Mouse (Mus musculus) CH12.LX (cell line): Measurements from ENCODE around the gene Fxyd1. TPM values are rescaled to one million over a fixed set of nuclear protein-coding genes. Genes with fewer than 3 reads are reported as not detected.

Experiments
- DNase-seq: peaks from one replicate; pipeline ENCODE4 v3.0.0-alpha.2; 2013; ENCODE audit errors: extremely low read depth
- H3K27ac ChIP-seq: 2 replicates; pipeline ENCODE4 v1.5.1; 2012; ENCODE audit warnings: low read depth, mild to moderate bottlenecking, control low read depth, moderate library complexity; ENCODE audit not compliant: insufficient read depth
- H3K27me3 ChIP-seq: replicated peaks from 2 replicates; pipeline ENCODE3; 2012; ENCODE audit warnings: inconsistent platforms
- H3K36me3 ChIP-seq, 2 experiments: replicated peaks in 1 of 2; 2 replicates each; pipeline versions ENCODE3 to v1.6.1; 2012; ENCODE audit warnings: inconsistent platforms in 1 of 2, low read length in 1 of 2, mild to moderate bottlenecking in 1 of 2, mixed read lengths in 1 of 2, moderate library complexity in 1 of 2; ENCODE audit not compliant: control insufficient read depth in 1 of 2, insufficient read depth in 1 of 2
- H3K4me1 ChIP-seq, 2 experiments: 2 replicates each; pipeline ENCODE4 v1.6.1; 2012; ENCODE audit warnings: inconsistent platforms in 1 of 2, moderate library complexity in 1 of 2; ENCODE audit not compliant: insufficient read depth in 2 of 2, control insufficient read depth in 1 of 2
- H3K4me2 ChIP-seq: 2 replicates; pipeline ENCODE4 v1.6.1; 2012; ENCODE audit warnings: low read depth, mild to moderate bottlenecking, control low read depth; ENCODE audit not compliant: poor library complexity, insufficient read depth, severe bottlenecking
- H3K4me3 ChIP-seq, 3 experiments: fragments of 150-350 bp in 1 of 3; sonication (generic) in 1 of 3; replicated peaks in 1 of 3; 2 replicates each; pipeline versions ENCODE3 to v1.5.1; 2011 to 2012; ENCODE audit warnings: low read depth in 2 of 3, low read length in 2 of 3, mild to moderate bottlenecking in 2 of 3, moderate library complexity in 2 of 3, control low read depth in 1 of 3, improper control_type of control experiment in 1 of 3, inconsistent platforms in 1 of 3, mixed read lengths in 1 of 3; ENCODE audit not compliant: poor library complexity in 1 of 3
- H3K79me2 ChIP-seq: replicated peaks from 2 replicates; pipeline ENCODE4 v1.6.1; 2012; ENCODE audit warnings: mild to moderate bottlenecking, moderate library complexity; ENCODE audit not compliant: control insufficient read depth, poor library complexity, insufficient read depth, severe bottlenecking; ENCODE audit errors: extremely low read depth
- H3K9ac ChIP-seq: 2 replicates; pipeline ENCODE4 v1.6.1; 2012; ENCODE audit warnings: low read depth, mild to moderate bottlenecking, control low read depth, moderate library complexity; ENCODE audit not compliant: insufficient read depth
- H3K9me3 ChIP-seq: replicated peaks from 2 replicates; pipeline ENCODE3; 2012; ENCODE audit warnings: low read length, inconsistent platforms, mixed read lengths
- E2F4 ChIP-seq: IDR thresholded peaks from 2 replicates; pipeline ENCODE4 v1.6.1; 2011; ENCODE audit warnings: low read depth, low read length, improper control_type of control experiment; ENCODE audit not compliant: insufficient replicate concordance
- EP300 ChIP-seq: IDR thresholded peaks from 2 replicates; pipeline ENCODE4 v1.6.1; 2011; ENCODE audit warnings: low read length, improper control_type of control experiment
- ETS1 ChIP-seq: conservative IDR thresholded peaks from 2 replicates; pipeline ENCODE4 v1.6.1; 2012; ENCODE audit warnings: low read depth, mild to moderate bottlenecking, inconsistent platforms, low read length, improper control_type of control experiment, moderate library complexity
- HCFC1 ChIP-seq: IDR thresholded peaks from 2 replicates; pipeline ENCODE4 v1.6.1; 2012; ENCODE audit warnings: low read depth, mild to moderate bottlenecking, inconsistent platforms, low read length, improper control_type of control experiment
- IRF4 ChIP-seq: IDR thresholded peaks from 2 replicates; pipeline ENCODE4 v1.6.1; 2014; ENCODE audit warnings: low read depth, mild to moderate bottlenecking, inconsistent platforms, low read length, improper control_type of control experiment
- JUN ChIP-seq: IDR thresholded peaks from 2 replicates; pipeline ENCODE4 v1.6.1; 2011; ENCODE audit warnings: low read depth, mild to moderate bottlenecking, low read length, improper control_type of control experiment, moderate library complexity; ENCODE audit not compliant: insufficient read depth
- JUND ChIP-seq: conservative IDR thresholded peaks from 2 replicates; pipeline ENCODE4 v1.6.1; 2011; ENCODE audit warnings: low read depth, low read length, improper control_type of control experiment
- MAX ChIP-seq: IDR thresholded peaks from 2 replicates; pipeline ENCODE4 v1.6.1; 2011; ENCODE audit warnings: low read length, improper control_type of control experiment
- MAZ ChIP-seq: IDR thresholded peaks from 2 replicates; pipeline ENCODE4 v1.6.1; 2012; ENCODE audit warnings: low read depth, mild to moderate bottlenecking, inconsistent platforms, low read length, improper control_type of control experiment, moderate library complexity
- MEF2A ChIP-seq: IDR thresholded peaks from 2 replicates; pipeline ENCODE4 v1.6.1; 2014; ENCODE audit warnings: low read depth, mild to moderate bottlenecking, inconsistent platforms, low read length, improper control_type of control experiment, borderline replicate concordance
- RAD21 ChIP-seq: IDR thresholded peaks from 2 replicates; pipeline ENCODE4 v1.6.1; 2011; ENCODE audit warnings: low read depth, mild to moderate bottlenecking, low read length, improper control_type of control experiment, moderate library complexity
- RCOR1 ChIP-seq: conservative IDR thresholded peaks from 2 replicates; pipeline ENCODE4 v1.6.1; 2012; ENCODE audit warnings: low read depth, mild to moderate bottlenecking, inconsistent platforms, low read length, improper control_type of control experiment
- TBP ChIP-seq: conservative IDR thresholded peaks from 2 replicates; pipeline ENCODE4 v1.6.1; 2011; ENCODE audit warnings: low read depth, low read length, improper control_type of control experiment
- TCF12 ChIP-seq: IDR thresholded peaks from 2 replicates; pipeline ENCODE4 v1.6.1; 2014; ENCODE audit warnings: low read depth, mild to moderate bottlenecking, inconsistent platforms, low read length, improper control_type of control experiment
- UBTF ChIP-seq: IDR thresholded peaks from 2 replicates; pipeline ENCODE4 v1.6.1; 2012; ENCODE audit warnings: low read depth, mild to moderate bottlenecking, inconsistent platforms, low read length, improper control_type of control experiment, moderate library complexity
- ZKSCAN1 ChIP-seq: IDR thresholded peaks from 2 replicates; pipeline ENCODE4 v1.6.1; 2012; ENCODE audit warnings: low read depth, inconsistent platforms, low read length, improper control_type of control experiment, borderline replicate concordance
- ZMIZ1 ChIP-seq: IDR thresholded peaks from 2 replicates; pipeline ENCODE4 v1.6.1; 2012; ENCODE audit warnings: low read depth, mild to moderate bottlenecking, inconsistent platforms, low read length, improper control_type of control experiment
- dilution Hi-C: fragments of 300-500 bp; cut with MboI; formaldehyde crosslinking; loops from 2 replicates; pipeline ENCODE4 v1.14.3; 2020; ENCODE audit warnings: low sequenced_read_pairs; ENCODE audit not compliant: extremely low pct_unique_long_range_greater_than_20kb, extremely low pct_ligation_motif_present
- in situ Hi-C: fragments of 300-500 bp; cut with MboI; formaldehyde crosslinking; loops from 3 replicates; pipeline ENCODE4 v1.14.3; 2019; ENCODE audit warnings: low sequenced_read_pairs, low pct_ligation_motif_present, low pct_unique_long_range_greater_than_20kb, mixed read lengths
- polyA plus RNA-seq: library from polyadenylated mRNA; unstranded; fragments of >175 nt; gene quantifications from 2 replicates; pipeline ENCODE4 v1.2.1, GENCODE M21; 2012; ENCODE audit warnings: low read depth; ENCODE audit not compliant: insufficient read length
- total RNA-seq, 2 experiments: library from RNA; depleted of rRNA; stranded (reverse); fragments of 300-350 nt in 1 of 2; fragments of >200 nt in 1 of 2; gene quantifications; 2 replicates each; pipeline ENCODE4 v1.2.3; 2012 to 2014

The Fxyd1 gene
- total and polyA plus RNA-seq, 3 experiments = not detected

DNA sequence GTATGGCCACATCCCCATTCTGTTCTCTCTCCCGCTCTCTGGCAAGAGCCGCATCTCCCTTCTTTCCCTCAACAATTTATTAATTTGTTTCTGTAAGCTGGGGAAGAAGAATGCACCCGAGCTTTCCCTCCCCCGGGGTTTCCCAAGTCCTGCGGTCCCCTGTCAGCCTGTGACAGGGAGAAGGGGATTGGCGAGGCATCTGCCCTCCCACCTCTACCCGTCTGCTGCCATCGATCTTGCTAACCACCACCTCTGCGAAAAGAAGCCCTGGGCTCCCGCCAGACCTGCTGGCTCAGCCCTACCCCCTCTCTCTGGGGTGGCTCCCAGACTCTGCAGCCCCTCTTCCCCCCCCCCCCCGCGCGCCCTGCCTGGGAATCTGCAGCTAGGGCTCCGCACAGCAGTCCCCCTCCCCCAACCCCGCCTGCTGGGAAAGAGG is 7.1 kb downstream of the Fxyd1 start:
- Histone ChIP-seq H3K27ac (no peak overlapping the region), H3K4me3 (no peak overlapping the region), H3K9ac (no peak overlapping the region), H3K27me3 (peaks cover 77% of the 10 kb centered on the region), H3K4me1 (peaks cover 13 to 25% of the 10 kb centered on the region in 2 experiments), H3K4me2 (no peak overlapping the region), H3K36me3 (no peaks in the 10 kb centered on the region), H3K79me2 (no peaks in the 10 kb centered on the region), H3K9me3 (no peaks in the 10 kb centered on the region)
- dilution Hi-C loops = no loop called here
- no peak for DNase-seq
- in situ Hi-C loops = no loop called here
- TF ChIP-seq JUND (no peak), ZMIZ1 (no peak), JUN (no peak), TCF12 (no peak), MEF2A (no peak), E2F4 (no peak), EP300 (no peak), IRF4 (no peak), TBP (no peak), ZKSCAN1 (no peak), ETS1 (no peak), RAD21 (no peak), MAX (no peak), RCOR1 (no peak)

DNA sequence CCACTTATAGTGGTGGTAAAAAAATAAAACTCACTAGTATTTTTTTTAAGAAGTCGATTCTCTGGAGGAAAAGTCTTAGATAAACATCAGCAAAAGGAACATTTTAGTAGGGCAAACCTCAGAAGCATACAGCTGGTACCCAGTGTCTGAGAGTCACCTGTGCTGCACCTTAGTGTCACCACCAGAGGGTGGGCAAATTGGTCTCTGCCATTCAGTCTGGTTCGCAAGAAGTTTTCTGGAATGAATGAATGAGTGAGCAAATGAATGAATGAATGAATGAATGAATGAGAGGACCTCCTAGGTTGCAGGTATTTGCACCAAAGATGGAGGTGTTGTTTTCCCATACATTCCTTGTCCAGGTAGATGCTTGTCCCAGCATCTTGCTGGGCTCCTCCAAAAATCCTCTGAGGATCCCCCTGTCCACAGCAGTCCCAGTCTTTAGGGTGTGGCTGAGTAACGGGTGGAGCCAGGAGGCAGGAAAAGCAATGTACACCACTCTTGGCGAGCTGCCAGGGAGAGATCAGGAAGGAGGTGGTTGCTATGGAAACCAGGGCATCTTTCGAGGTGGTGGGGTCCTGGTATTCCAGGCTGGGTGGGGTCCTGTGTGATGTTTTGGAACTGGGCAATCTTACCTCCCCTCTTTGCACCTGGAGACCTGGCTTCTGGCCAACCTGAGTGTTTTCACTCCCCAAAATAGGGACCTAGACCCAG is 7.7 kb downstream of the Fxyd1 start:
- Histone ChIP-seq H3K36me3 (no peaks in the 10 kb centered on the region), H3K27me3 (peaks cover 76% of the 10 kb centered on the region), H3K27ac (no peak overlapping the region), H3K9me3 (no peaks in the 10 kb centered on the region), H3K79me2 (no peaks in the 10 kb centered on the region), H3K4me3 (no peak overlapping the region), H3K4me2 (no peak overlapping the region), H3K9ac (no peak overlapping the region), H3K4me1 (peaks cover 13 to 25% of the 10 kb centered on the region in 2 experiments)
- dilution Hi-C loops = no loop called here
- TF ChIP-seq HCFC1 (no peak), IRF4 (no peak), MAZ (no peak), MEF2A (no peak), UBTF (no peak), JUN (no peak)
- in situ Hi-C loops = no loop called here
- DNase-seq = no peak
